Mouse (Mus musculus): ENCODE results near the gene Prkce. TPM values are rescaled to one million over a fixed set of nuclear protein-coding genes. Genes with fewer than 3 reads are reported as not detected.

Gene Prkce
- total RNA-seq, 4 experiments from 2014 or later, result 17.6 to 26.9 (median 22.3) TPM

GRCm38 (mm10) chr17:86527298-86527697 is 359.7 kb downstream of the Prkce start:
- no peak for DNase-seq

GRCm38 (mm10) chr17:86529003-86529402 is 361.4 kb downstream of the Prkce start:
- DNase-seq, result no peak

- no peak for DNase-seq
Observed at GRCm38 (mm10) chr17:86529411-86529810, 361.8 kb downstream of the Prkce start.

- DNase-seq, result no peak
Observed at GRCm38 (mm10) chr17:86531231-86531630, 363.6 kb downstream of the Prkce start.

- peak; percentile 54 for DNase-seq
Observed at GRCm38 (mm10) chr17:86532783-86533548, 365.4 kb downstream of the Prkce start.

- no peak for DNase-seq
Observed at GRCm38 (mm10) chr17:86533549-86533851, 365.9 kb downstream of the Prkce start.

GRCm38 (mm10) chr17:86535096-86535495 is 367.5 kb downstream of the Prkce start:
- no peak for DNase-seq

GRCm38 (mm10) chr17:86535827-86536656 is 368.5 kb downstream of the Prkce start:
- peak; percentile 59 for DNase-seq

GRCm38 (mm10) chr17:86539881-86540430 is 372.4 kb downstream of the Prkce start:
- no peak for DNase-seq

- DNase-seq, result no peak
Observed at GRCm38 (mm10) chr17:86546529-86546928, 378.9 kb downstream of the Prkce start.

- DNase-seq, result no peak
Observed at GRCm38 (mm10) chr17:86549128-86549527, 381.5 kb downstream of the Prkce start.

- DNase-seq, result no peak
Observed at GRCm38 (mm10) chr17:86551561-86551960, 384.0 kb downstream of the Prkce start.

- DNase-seq, result no peak
Observed at GRCm38 (mm10) chr17:86551995-86552394, 384.4 kb downstream of the Prkce start.

- peak; percentile 24 for DNase-seq
Observed at GRCm38 (mm10) chr17:86559206-86559891, 391.8 kb downstream of the Prkce start.

GRCm38 (mm10) chr17:86560499-86560898 is 392.9 kb downstream of the Prkce start:
- no peak for DNase-seq

GRCm38 (mm10) chr17:86570491-86570890 is 402.9 kb downstream of the Prkce start:
- DNase-seq, result no peak

- DNase-seq, result no peak
Observed at GRCm38 (mm10) chr17:86571266-86571665, 403.7 kb downstream of the Prkce start.

GRCm38 (mm10) chr17:86572136-86572535 is 404.6 kb downstream of the Prkce start:
- DNase-seq, result no peak

GRCm38 (mm10) chr17:86572576-86572975 is 405.0 kb downstream of the Prkce start:
- DNase-seq, result no peak

- DNase-seq, result no peak
Observed at GRCm38 (mm10) chr17:86573596-86574248, 406.1 kb downstream of the Prkce start.

GRCm38 (mm10) chr17:86580724-86581123 is 413.1 kb downstream of the Prkce start:
- DNase-seq, result no peak

GRCm38 (mm10) chr17:86582341-86582740 is 414.8 kb downstream of the Prkce start:
- DNase-seq, result no peak
